Mouse (Mus musculus): ENCODE data around the gene Dnah2. TPM values are rescaled to one million over a fixed set of nuclear protein-coding genes. Genes with fewer than 3 reads are reported as not detected.

Gene Dnah2
- polyA plus RNA-seq, 1 experiment from 2014 or later, result 1.9 TPM

- H3K27me3 ChIP-seq, result no peaks in the 10 kb centered on the region
- H3K36me3 ChIP-seq, result no peaks in the 10 kb centered on the region
- H3K9ac ChIP-seq (replicated peaks), result peak overlapping the region; percentile 60
- no peaks in the 10 kb centered on the region for H3K9me3 ChIP-seq
- 29% methylated on average over 4 of the region's 4 CpGs for WGBS
- H3K27ac ChIP-seq (replicated peaks), result peak overlapping the region; percentile 96
- peaks cover 23% of the 10 kb centered on the region for H3K4me1 ChIP-seq
- ATAC-seq (ENCODE audit: low FRiP score, low read depth), result no peak
- peak overlapping the region; percentile 29 for H3K4me3 ChIP-seq
- H3K4me2 ChIP-seq (replicated peaks), result peak overlapping the region; percentile 53
Observed at GRCm38 (mm10) chr11:69526631-69527030, 22.3 kb downstream of the Dnah2 start.

GRCm38 (mm10) chr11:69525661-69526060 lies 23.2 kb downstream of the Dnah2 start:
- Histone ChIP-seq H3K4me2 (replicated peaks) (no peak overlapping the region), H3K4me1 (peaks cover 23% of the 10 kb centered on the region), H3K27ac (replicated peaks) (0 out of 2 replicates have a peak overlapping the region, but pooled peaks have one; percentile 96), H3K27me3 (no peaks in the 10 kb centered on the region), H3K36me3 (no peaks in the 10 kb centered on the region), H3K9ac (replicated peaks) (no peak overlapping the region), H3K9me3 (no peaks in the 10 kb centered on the region), H3K4me3 (no peak overlapping the region)
- WGBS, result 89% methylated on average over 9 of the region's 9 CpGs
- no peak for ATAC-seq (ENCODE audit: low FRiP score, low read depth)

GRCm38 (mm10) chr11:69523651-69524050 lies 25.3 kb downstream of the Dnah2 start:
- H3K9me3 ChIP-seq, result no peaks in the 10 kb centered on the region
- no peaks in the 10 kb centered on the region for H3K27me3 ChIP-seq
- ATAC-seq (ENCODE audit: low FRiP score, low read depth), result no peak
- WGBS, result 90% methylated on average over 4 of the region's 4 CpGs
- no peaks in the 10 kb centered on the region for H3K36me3 ChIP-seq
- no peak overlapping the region for H3K27ac ChIP-seq (replicated peaks)
- H3K9ac ChIP-seq (replicated peaks), result no peak overlapping the region
- H3K4me3 ChIP-seq, result no peak overlapping the region
- H3K4me2 ChIP-seq (replicated peaks), result no peak overlapping the region
- peaks cover 23% of the 10 kb centered on the region for H3K4me1 ChIP-seq

- no peaks in the 10 kb centered on the region for H3K27me3 ChIP-seq
- no peak overlapping the region for H3K4me2 ChIP-seq (replicated peaks)
- no peaks in the 10 kb centered on the region for H3K9me3 ChIP-seq
- 88% methylated on average over 9 of the region's 9 CpGs for WGBS
- no peaks in the 10 kb centered on the region for H3K36me3 ChIP-seq
- no peak for ATAC-seq (ENCODE audit: low FRiP score, low read depth)
- H3K27ac ChIP-seq (replicated peaks), result no peak overlapping the region
- H3K4me3 ChIP-seq, result no peak overlapping the region
- peaks cover 8% of the 10 kb centered on the region for H3K4me1 ChIP-seq
- no peak overlapping the region for H3K9ac ChIP-seq (replicated peaks)
Observed at GRCm38 (mm10) chr11:69521526-69522149, 27.3 kb downstream of the Dnah2 start.

GRCm38 (mm10) chr11:69519976-69520375 lies 28.9 kb downstream of the Dnah2 start:
- peaks cover 7% of the 10 kb centered on the region; the same call in 1 of the 2 replicates for H3K27me3 ChIP-seq
- H3K4me2 ChIP-seq (replicated peaks), result no peak overlapping the region
- no peak overlapping the region for H3K9ac ChIP-seq (replicated peaks)
- no peak for ATAC-seq (ENCODE audit: low FRiP score, low read depth)
- no peaks in the 10 kb centered on the region for H3K9me3 ChIP-seq
- H3K27ac ChIP-seq (replicated peaks), result no peak overlapping the region
- H3K36me3 ChIP-seq, result no peaks in the 10 kb centered on the region
- no peaks in the 10 kb centered on the region for H3K4me1 ChIP-seq
- 80% methylated on average over 4 of the region's 4 CpGs for WGBS
- H3K4me3 ChIP-seq, result no peak overlapping the region

- H3K36me3 ChIP-seq, result no peaks in the 10 kb centered on the region
- peaks cover 9% of the 10 kb centered on the region for H3K27me3 ChIP-seq
- ATAC-seq (ENCODE audit: low FRiP score, low read depth), result no peak
- no peaks in the 10 kb centered on the region for H3K9me3 ChIP-seq
- H3K4me2 ChIP-seq (replicated peaks), result no peak overlapping the region
- 77% methylated on average over 3 of the region's 3 CpGs for WGBS
- H3K4me1 ChIP-seq, result no peaks in the 10 kb centered on the region
- H3K4me3 ChIP-seq, result no peak overlapping the region
- no peak overlapping the region for H3K27ac ChIP-seq (replicated peaks)
- H3K9ac ChIP-seq (replicated peaks), result no peak overlapping the region
Observed at GRCm38 (mm10) chr11:69516661-69517060, 32.2 kb downstream of the Dnah2 start.

GRCm38 (mm10) chr11:69516151-69516640 lies 32.7 kb downstream of the Dnah2 start:
- ATAC-seq (ENCODE audit: low FRiP score, low read depth), result no peak

GRCm38 (mm10) chr11:69513840-69514239 lies 35.1 kb downstream of the Dnah2 start:
- no peak overlapping the region for H3K9ac ChIP-seq (replicated peaks)
- H3K4me3 ChIP-seq, result no peak overlapping the region
- no peaks in the 10 kb centered on the region for H3K9me3 ChIP-seq
- H3K27me3 ChIP-seq, result peaks cover 9% of the 10 kb centered on the region
- ATAC-seq (ENCODE audit: low FRiP score, low read depth), result no peak
- no peak overlapping the region for H3K27ac ChIP-seq (replicated peaks)
- no peaks in the 10 kb centered on the region for H3K4me1 ChIP-seq
- no peak overlapping the region for H3K4me2 ChIP-seq (replicated peaks)
- H3K36me3 ChIP-seq, result no peaks in the 10 kb centered on the region
- 9% methylated on average over 6 of the region's 6 CpGs for WGBS

More at GRCm38 (mm10) chr11:69516151-69516640, 32.7 kb downstream of the Dnah2 start:
- H3K9ac ChIP-seq (replicated peaks), result no peak overlapping the region
- no peaks in the 10 kb centered on the region for H3K4me1 ChIP-seq
- H3K27ac ChIP-seq (replicated peaks), result no peak overlapping the region
- H3K9me3 ChIP-seq, result no peaks in the 10 kb centered on the region
- no peak overlapping the region for H3K4me2 ChIP-seq (replicated peaks)
- 73% methylated on average over 15 of the region's 15 CpGs for WGBS
- no peak overlapping the region for H3K4me3 ChIP-seq
- H3K36me3 ChIP-seq, result no peaks in the 10 kb centered on the region
- H3K27me3 ChIP-seq, result peaks cover 9% of the 10 kb centered on the region

- no peaks in the 10 kb centered on the region for H3K4me1 ChIP-seq
- H3K27ac ChIP-seq (replicated peaks), result no peak overlapping the region
- no peak overlapping the region for H3K9ac ChIP-seq (replicated peaks)
- H3K36me3 ChIP-seq, result no peaks in the 10 kb centered on the region
- H3K4me2 ChIP-seq (replicated peaks), result no peak overlapping the region
- ATAC-seq (ENCODE audit: low FRiP score, low read depth), result no peak
- peaks cover 9% of the 10 kb centered on the region for H3K27me3 ChIP-seq
- no peaks in the 10 kb centered on the region for H3K9me3 ChIP-seq
- WGBS, result 63% methylated on average over 7 of the region's 7 CpGs
- H3K4me3 ChIP-seq, result no peak overlapping the region
Observed at GRCm38 (mm10) chr11:69510796-69511496, 38.0 kb downstream of the Dnah2 start.

- ATAC-seq (ENCODE audit: low FRiP score, low read depth), result no peak
- Histone ChIP-seq H3K4me3 (no peak overlapping the region), H3K9ac (replicated peaks) (no peak overlapping the region), H3K36me3 (no peaks in the 10 kb centered on the region), H3K9me3 (no peaks in the 10 kb centered on the region), H3K27ac (replicated peaks) (no peak overlapping the region), H3K4me1 (no peaks in the 10 kb centered on the region), H3K4me2 (replicated peaks) (no peak overlapping the region), H3K27me3 (no peaks in the 10 kb centered on the region)
- WGBS, result 59% methylated on average over 4 of the region's 4 CpGs
Observed at GRCm38 (mm10) chr11:69503863-69504280, 45.0 kb downstream of the Dnah2 start.

GRCm38 (mm10) chr11:69501555-69501954 lies 47.4 kb downstream of the Dnah2 start:
- 63% methylated on average over 9 of the region's 9 CpGs for WGBS
- no peak overlapping the region for H3K4me3 ChIP-seq
- H3K9ac ChIP-seq (replicated peaks), result no peak overlapping the region
- H3K4me2 ChIP-seq (replicated peaks), result no peak overlapping the region
- ATAC-seq (ENCODE audit: low FRiP score, low read depth), result no peak
- H3K4me1 ChIP-seq, result no peaks in the 10 kb centered on the region
- H3K27ac ChIP-seq (replicated peaks), result no peak overlapping the region
- H3K27me3 ChIP-seq, result no peaks in the 10 kb centered on the region
- no peaks in the 10 kb centered on the region for H3K9me3 ChIP-seq
- no peaks in the 10 kb centered on the region for H3K36me3 ChIP-seq

GRCm38 (mm10) chr11:69499140-69499539 lies 49.8 kb downstream of the Dnah2 start:
- no peak for ATAC-seq (ENCODE audit: low FRiP score, low read depth)
- Histone ChIP-seq H3K36me3 (no peaks in the 10 kb centered on the region), H3K9ac (replicated peaks) (no peak overlapping the region), H3K27me3 (no peaks in the 10 kb centered on the region), H3K9me3 (no peaks in the 10 kb centered on the region), H3K4me2 (replicated peaks) (no peak overlapping the region), H3K4me1 (no peaks in the 10 kb centered on the region), H3K4me3 (no peak overlapping the region), H3K27ac (replicated peaks) (no peak overlapping the region)
- 94% methylated on average over 11 of the region's 11 CpGs for WGBS

Data from midbrain, embryonic 12.5 days (tissue).